Mouse (Mus musculus): Measurements from ENCODE around the gene Hmcn2. TPM values are rescaled to one million over a fixed set of nuclear protein-coding genes. Genes with fewer than 3 reads are reported as not detected.

Hmcn2 gene
- polyA plus RNA-seq (2011; ENCODE audit: insufficient read length, low read depth, missing spikeins) = 0.49 and 2.0 TPM in 2 replicates

- H3K4me3 ChIP-seq (ENCODE audit: insufficient read depth, low read length) = no peak within 1 kb of the TSS
- H3K4me1 ChIP-seq (ENCODE audit: control insufficient read depth, insufficient read depth, low read length) = no peaks in the 10 kb centered on the region
- TF ChIP-seq CTCF (IDR thresholded peaks at IDR 0.05; ENCODE audit: borderline replicate concordance, insufficient read depth, low read length) (no peak), POLR2A (IDR thresholded peaks at IDR 0.05; ENCODE audit: low read depth, low read length) (no peak)
- no peak within 1 kb of the TSS for H3K27ac ChIP-seq (ENCODE audit: insufficient read depth, low read length)
Measured at GRCm38 (mm10) chr2:31314007-31314465, at the start of gene Hmcn2. Hmcn2 (plus strand) TSS chr2:31314415.

- TF ChIP-seq CTCF (IDR thresholded peaks at IDR 0.05; ENCODE audit: borderline replicate concordance, insufficient read depth, low read length) = no peak
- TF ChIP-seq POLR2A (IDR thresholded peaks at IDR 0.05; ENCODE audit: low read depth, low read length) = no peak
- Histone ChIP-seq H3K4me1 (ENCODE audit: control insufficient read depth, insufficient read depth, low read length) (no peaks in the 10 kb centered on the region; the same call in 1 of the 2 replicates), H3K4me3 (ENCODE audit: insufficient read depth, low read length) (no peak overlapping the region), H3K27ac (ENCODE audit: insufficient read depth, low read length) (no peak overlapping the region)
Measured at GRCm38 (mm10) chr2:31267447-31267846, 46.8 kb upstream of the Hmcn2 start.

DNA sequence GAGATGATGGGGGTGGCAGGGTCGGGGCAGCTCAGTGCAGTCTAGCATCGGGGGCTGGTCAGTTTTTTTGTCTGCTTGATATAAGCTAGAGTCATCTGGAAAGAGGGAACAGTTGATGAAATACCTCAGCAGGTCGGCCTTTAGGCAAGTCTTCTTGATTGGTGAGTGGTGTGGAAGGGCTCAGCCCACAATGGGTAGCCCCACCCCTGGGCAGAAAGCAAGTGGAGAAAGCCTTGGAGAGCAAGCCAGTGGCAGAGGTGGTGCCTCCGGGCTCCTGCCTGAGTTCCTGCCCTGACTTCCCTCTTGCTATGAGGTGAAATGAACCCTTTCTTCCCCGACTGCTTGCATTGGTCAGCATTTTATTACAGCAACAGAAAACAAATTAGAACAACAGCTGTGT lies 45.6 kb upstream of the Hmcn2 start:
- Histone ChIP-seq H3K27ac (ENCODE audit: insufficient read depth, low read length) (no peak overlapping the region), H3K4me1 (ENCODE audit: control insufficient read depth, insufficient read depth, low read length) (no peaks in the 10 kb centered on the region; the same call in 1 of the 2 replicates), H3K4me3 (ENCODE audit: insufficient read depth, low read length) (no peak overlapping the region)
- TF ChIP-seq POLR2A (IDR thresholded peaks at IDR 0.05; ENCODE audit: low read depth, low read length) = no peak

GRCm38 (mm10) chr2:31269188-31269587 lies 45.0 kb upstream of the Hmcn2 start:
- H3K27ac ChIP-seq (ENCODE audit: insufficient read depth, low read length) = no peak overlapping the region
- H3K4me3 ChIP-seq (ENCODE audit: insufficient read depth, low read length) = no peak overlapping the region
- no peak for TF ChIP-seq POLR2A (IDR thresholded peaks at IDR 0.05; ENCODE audit: low read depth, low read length)
- TF ChIP-seq CTCF (IDR thresholded peaks at IDR 0.05; ENCODE audit: borderline replicate concordance, insufficient read depth, low read length) = no peak
- H3K4me1 ChIP-seq (ENCODE audit: control insufficient read depth, insufficient read depth, low read length) = no peaks in the 10 kb centered on the region; the same call in 1 of the 2 replicates

DNA sequence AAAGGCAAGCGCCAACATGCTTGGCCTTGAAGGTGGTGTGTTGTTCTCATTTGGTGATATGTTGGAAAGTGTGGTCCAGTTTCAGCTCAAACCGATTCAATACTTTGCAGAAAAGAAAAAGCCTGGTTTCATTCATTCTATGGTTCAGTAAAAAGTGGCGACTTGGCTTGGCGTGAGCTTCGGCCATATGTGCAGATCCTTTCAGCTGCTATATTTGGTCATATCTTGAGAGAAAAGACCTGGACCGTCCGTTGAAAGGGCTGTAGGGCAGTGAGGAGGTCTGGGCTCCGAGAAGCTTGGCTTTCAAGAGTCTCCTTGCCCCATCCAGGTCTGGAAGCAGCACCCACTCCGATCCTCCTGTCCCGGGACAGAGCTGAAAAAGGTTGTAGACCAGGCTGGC lies 44.4 kb upstream of the Hmcn2 start:
- Histone ChIP-seq H3K4me1 (ENCODE audit: control insufficient read depth, insufficient read depth, low read length) (no peaks in the 10 kb centered on the region), H3K27ac (ENCODE audit: insufficient read depth, low read length) (no peak overlapping the region), H3K4me3 (ENCODE audit: insufficient read depth, low read length) (no peak overlapping the region)
- TF ChIP-seq POLR2A (IDR thresholded peaks at IDR 0.05; ENCODE audit: low read depth, low read length) (no peak), CTCF (IDR thresholded peaks at IDR 0.05; ENCODE audit: borderline replicate concordance, insufficient read depth, low read length) (no peak)

- Histone ChIP-seq H3K4me1 (ENCODE audit: control insufficient read depth, insufficient read depth, low read length) (no peaks in the 10 kb centered on the region), H3K4me3 (ENCODE audit: insufficient read depth, low read length) (no peak overlapping the region), H3K27ac (ENCODE audit: insufficient read depth, low read length) (no peak overlapping the region)
- no peak for TF ChIP-seq POLR2A (IDR thresholded peaks at IDR 0.05; ENCODE audit: low read depth, low read length)
- no peak for TF ChIP-seq CTCF (IDR thresholded peaks at IDR 0.05; ENCODE audit: borderline replicate concordance, insufficient read depth, low read length)
Measured at GRCm38 (mm10) chr2:31270470-31270869, 43.7 kb upstream of the Hmcn2 start.

- Histone ChIP-seq H3K27ac (ENCODE audit: insufficient read depth, low read length) (no peak overlapping the region), H3K4me3 (ENCODE audit: insufficient read depth, low read length) (no peak overlapping the region), H3K4me1 (ENCODE audit: control insufficient read depth, insufficient read depth, low read length) (no peaks in the 10 kb centered on the region)
- TF ChIP-seq CTCF (IDR thresholded peaks at IDR 0.05; ENCODE audit: borderline replicate concordance, insufficient read depth, low read length) (no peak), POLR2A (IDR thresholded peaks at IDR 0.05; ENCODE audit: low read depth, low read length) (no peak)
Measured at GRCm38 (mm10) chr2:31271071-31271470, 43.1 kb upstream of the Hmcn2 start.

DNA sequence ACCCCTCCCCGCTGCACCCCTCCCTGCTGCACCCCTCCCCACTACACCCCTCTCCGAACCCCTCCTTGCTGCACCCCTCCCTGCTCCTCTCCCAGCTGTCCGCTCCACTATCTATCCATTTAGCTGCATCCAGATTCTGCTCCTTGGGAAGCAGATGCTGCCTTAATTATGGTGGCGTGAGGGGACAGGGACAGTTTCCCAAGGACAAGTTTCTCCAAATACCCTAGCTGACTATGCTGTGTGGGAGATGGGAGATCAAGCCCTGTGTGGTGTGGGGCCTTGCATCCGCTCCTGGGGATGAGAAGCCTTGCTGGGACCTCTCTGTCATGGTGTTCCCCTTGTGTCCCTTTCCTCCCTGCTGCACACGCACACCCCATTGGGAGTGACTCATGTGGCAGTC lies 39.2 kb upstream of the Hmcn2 start:
- Histone ChIP-seq H3K4me3 (ENCODE audit: insufficient read depth, low read length) (no peak overlapping the region), H3K4me1 (ENCODE audit: control insufficient read depth, insufficient read depth, low read length) (no peaks in the 10 kb centered on the region), H3K27ac (ENCODE audit: insufficient read depth, low read length) (no peak overlapping the region)
- no peak for TF ChIP-seq POLR2A (IDR thresholded peaks at IDR 0.05; ENCODE audit: low read depth, low read length)
- TF ChIP-seq CTCF (IDR thresholded peaks at IDR 0.05; ENCODE audit: borderline replicate concordance, insufficient read depth, low read length) = no peak

DNA sequence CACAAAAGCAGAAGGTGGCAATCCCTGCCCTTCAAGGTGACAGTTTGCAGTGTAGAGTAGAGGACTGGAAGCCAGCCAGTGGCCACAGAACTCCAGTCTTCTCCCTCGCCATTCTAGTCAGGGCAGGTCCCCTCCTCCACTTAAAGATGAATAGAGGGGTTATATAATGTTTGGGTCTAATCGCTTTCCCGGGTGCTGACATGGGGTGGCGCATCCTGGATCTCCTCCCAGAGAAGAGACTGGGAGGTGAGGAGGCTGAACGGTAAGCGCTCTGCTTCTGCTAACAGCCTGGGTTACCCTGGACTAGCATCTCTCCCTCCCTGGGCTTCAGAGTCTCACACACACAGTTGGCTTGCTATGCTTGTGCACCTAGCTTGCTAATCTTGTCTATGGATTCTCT lies 36.4 kb upstream of the Hmcn2 start:
- no peak for TF ChIP-seq CTCF (IDR thresholded peaks at IDR 0.05; ENCODE audit: borderline replicate concordance, insufficient read depth, low read length)
- no peak for TF ChIP-seq POLR2A (IDR thresholded peaks at IDR 0.05; ENCODE audit: low read depth, low read length)
- Histone ChIP-seq H3K27ac (ENCODE audit: insufficient read depth, low read length) (no peak overlapping the region), H3K4me3 (ENCODE audit: insufficient read depth, low read length) (no peak overlapping the region)

DNA sequence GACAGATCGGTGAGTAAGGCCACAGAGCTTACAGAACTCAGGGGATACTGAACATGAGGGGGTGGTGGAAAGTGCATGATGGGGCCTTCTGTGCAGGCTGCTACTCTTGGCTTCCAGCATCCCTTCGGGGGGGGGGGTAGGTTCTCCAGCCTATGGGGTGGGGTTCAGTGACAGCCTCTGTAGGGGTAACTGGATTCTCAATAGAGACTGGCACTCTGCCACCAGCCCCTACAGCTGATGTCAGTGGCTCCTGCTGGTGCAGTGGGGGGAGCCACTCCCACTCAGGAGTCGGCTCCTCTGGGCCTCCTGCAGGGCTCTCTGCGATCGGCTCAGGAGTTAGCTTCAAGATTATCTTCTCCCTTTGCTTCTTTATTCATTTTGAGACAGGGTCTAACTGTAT lies 35.7 kb upstream of the Hmcn2 start:
- TF ChIP-seq POLR2A (IDR thresholded peaks at IDR 0.05; ENCODE audit: low read depth, low read length) (no peak), CTCF (IDR thresholded peaks at IDR 0.05; ENCODE audit: borderline replicate concordance, insufficient read depth, low read length) (no peak)
- no peak overlapping the region for H3K4me3 ChIP-seq (ENCODE audit: insufficient read depth, low read length)
- H3K4me1 ChIP-seq (ENCODE audit: control insufficient read depth, insufficient read depth, low read length) = no peaks in the 10 kb centered on the region

More for the DNA sequence above, 36.4 kb upstream of the Hmcn2 start:
- no peaks in the 10 kb centered on the region for H3K4me1 ChIP-seq (ENCODE audit: control insufficient read depth, insufficient read depth, low read length)

DNA sequence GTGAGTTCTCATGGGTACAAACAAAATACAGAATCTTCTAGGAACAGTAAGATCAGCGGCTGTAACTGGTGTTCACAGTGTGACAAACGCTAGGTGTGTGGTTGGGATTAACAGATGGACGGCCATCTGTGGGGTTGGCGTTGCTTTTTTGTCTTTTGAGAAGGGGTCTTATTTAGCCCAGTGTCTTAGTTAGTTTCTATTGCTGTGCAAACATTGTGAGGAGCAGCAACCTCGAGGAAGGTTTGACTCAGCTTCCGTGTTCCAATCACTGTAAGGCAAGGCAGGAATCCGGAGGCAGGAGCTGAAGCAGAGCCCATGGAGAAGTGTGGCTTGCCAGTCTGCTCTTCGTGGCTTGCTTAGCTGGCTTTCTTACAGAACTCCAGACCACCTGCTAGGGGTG lies 33.1 kb upstream of the Hmcn2 start:
- H3K4me3 ChIP-seq (ENCODE audit: insufficient read depth, low read length) = no peak overlapping the region
- no peak overlapping the region for H3K27ac ChIP-seq (ENCODE audit: insufficient read depth, low read length)
- H3K4me1 ChIP-seq (ENCODE audit: control insufficient read depth, insufficient read depth, low read length) = no peaks in the 10 kb centered on the region
- TF ChIP-seq CTCF (IDR thresholded peaks at IDR 0.05; ENCODE audit: borderline replicate concordance, insufficient read depth, low read length) = no peak
- no peak for TF ChIP-seq POLR2A (IDR thresholded peaks at IDR 0.05; ENCODE audit: low read depth, low read length)

More for the DNA sequence above, 35.7 kb upstream of the Hmcn2 start:
- no peak overlapping the region for H3K27ac ChIP-seq (ENCODE audit: insufficient read depth, low read length)

All from embryonic fibroblast, embryonic 13.5 days (primary cell).